Comparison of ENCODE assay signal across 11 mouse cellular contexts in genomic region chr13:43523906-43524480, GRCm38 (mm10). TPM values are rescaled to one million over a fixed set of nuclear protein-coding genes. Genes with fewer than 3 reads are reported as not detected.
DNase-seq lines count a peak whose midpoint lies in the region; ATAC-seq and TF ChIP-seq lines count a peak whose summit lies in the region.
"Had no signal": no experiment of that assay in that cellular context is flagged by ENCODE, and none has a peak within 500 bp of the region (broad histone marks: within the 10 kb centered on the region; RNA-seq: fewer than 3 reads in every experiment).

No protein-coding gene starts in this region.

- intact Hi-C loops in heart, adult 2 months (cut with DNase I): no loop called here

- TF ChIP-seq POLR2A in heart, adult 2 months (IDR thresholded peaks at IDR 0.05; ENCODE audit: insufficient read depth, low read depth, low read length): no peak; the same call in 1 of the 2 replicates
- no peak for TF ChIP-seq POLR2A in small intestine, adult 2 months (IDR thresholded peaks at IDR 0.05; ENCODE audit: low read depth, low read length)

- peaks cover 17% of the 10 kb centered on the region for H3K4me1 ChIP-seq in heart, adult 2 months (ENCODE audit: control insufficient read depth, insufficient read depth, low read length)
- peaks cover 28% of the 10 kb centered on the region for H3K4me1 ChIP-seq in lung, embryonic 15.5 days
- peaks cover 25% of the 10 kb centered on the region for H3K4me1 ChIP-seq in embryonic facial prominence, embryonic 14.5 days (ENCODE audit: control insufficient read depth, insufficient read depth, low read length)
- H3K4me1 ChIP-seq in small intestine, adult 2 months (ENCODE audit: control insufficient read depth, insufficient read depth, insufficient read length, low read length): peaks cover 8% of the 10 kb centered on the region; the same call in 1 of the 2 replicates

- H3K9ac ChIP-seq in heart, adult 2 months (ENCODE audit: low read depth, low read length): no peak overlapping the region
- H3K9ac ChIP-seq in lung, embryonic 15.5 days: no peak overlapping the region
- H3K9ac ChIP-seq in embryonic facial prominence, embryonic 14.5 days (ENCODE audit: low read depth, low read length): no peak overlapping the region
- H3K9ac ChIP-seq: hindbrain, embryonic 15.5 days had no signal

- H3K36me3 ChIP-seq in heart, adult 2 months (ENCODE audit: control insufficient read depth, insufficient read depth, low read length): no peaks in the 10 kb centered on the region; the same call in 1 of the 2 replicates
- no peaks in the 10 kb centered on the region for H3K36me3 ChIP-seq in lung, embryonic 15.5 days
- H3K36me3 ChIP-seq in embryonic facial prominence, embryonic 14.5 days (ENCODE audit: control insufficient read depth, insufficient read depth, low read length): no peaks in the 10 kb centered on the region
- H3K36me3 ChIP-seq in small intestine, adult 2 months (ENCODE audit: control insufficient read depth, insufficient read depth, low read length): no peaks in the 10 kb centered on the region
- H3K36me3 ChIP-seq: hindbrain, embryonic 15.5 days had no signal

- ATAC-seq in lung, embryonic 15.5 days (ENCODE audit: borderline replicate concordance, extremely low read depth, low FRiP score, low TSS enrichment): no peak
- peak; percentile 42; the same call in 1 of the 2 replicates for ATAC-seq in embryonic facial prominence, embryonic 14.5 days (ENCODE audit: low read depth)
- no peak for ATAC-seq in activated CD4-positive, CD25-positive, alpha-beta regulatory T cell, adult 4 months

- WGBS in heart, adult 2 months: 25% methylated on average over 7 of the region's 7 CpGs
- WGBS in lung, embryonic 15.5 days: 37% methylated on average over 7 of the region's 7 CpGs
- WGBS in embryonic facial prominence, embryonic 14.5 days: 48% methylated on average over 7 of the region's 7 CpGs
- WGBS in small intestine, adult 2 months: 67% methylated on average over 7 of the region's 7 CpGs

- no peaks in the 10 kb centered on the region for H3K27me3 ChIP-seq in heart, adult 2 months (ENCODE audit: control insufficient read depth, insufficient read depth, low read length)
- no peaks in the 10 kb centered on the region for H3K27me3 ChIP-seq in lung, embryonic 15.5 days
- no peaks in the 10 kb centered on the region for H3K27me3 ChIP-seq in embryonic facial prominence, embryonic 14.5 days (replicated peaks; ENCODE audit: control insufficient read depth, insufficient read depth, low read length)
- H3K27me3 ChIP-seq in small intestine, adult 2 months (ENCODE audit: control insufficient read depth, insufficient read depth, low read length): no peaks in the 10 kb centered on the region
- H3K27me3 ChIP-seq: hindbrain, embryonic 15.5 days had no signal

- H3K9me3 ChIP-seq in lung, embryonic 15.5 days: no peaks in the 10 kb centered on the region
- H3K9me3 ChIP-seq in embryonic facial prominence, embryonic 14.5 days (ENCODE audit: control insufficient read depth, low read length): no peaks in the 10 kb centered on the region
- H3K9me3 ChIP-seq: hindbrain, embryonic 15.5 days had no signal

- DNase-seq in heart, adult 2 months: peak in 1 of 2 experiments; percentile 17
- DNase-seq in heart, postnatal 4 days: no peak
- DNase-seq in lung, postnatal 25 days (ENCODE audit: low spot score): no peak
- DNase-seq in embryonic facial prominence, embryonic 14.5 days (ENCODE audit: low spot score): peak; percentile 72
- DNase-seq in layer of hippocampus, postnatal 14 days (ENCODE audit: low spot score in 2 of 2): no peak
- DNase-seq: cerebellum, postnatal 10 days had no signal

- peak overlapping the region; percentile 78 for H3K27ac ChIP-seq in heart, adult 2 months
- H3K27ac ChIP-seq in lung, embryonic 15.5 days: peak overlapping the region; percentile 79; the same call in 1 of the 2 replicates
- peak overlapping the region; percentile 70 for H3K27ac ChIP-seq in embryonic facial prominence, embryonic 14.5 days (replicated peaks; ENCODE audit: low read depth, low read length)
- peak overlapping the region; percentile 76 for H3K27ac ChIP-seq in small intestine, adult 2 months (ENCODE audit: insufficient read depth, low read depth, low read length)

- 0 out of 2 replicates have a peak overlapping the region, but pooled peaks have one; percentile 25 for H3K4me2 ChIP-seq in lung, embryonic 15.5 days
- no peak overlapping the region for H3K4me2 ChIP-seq in embryonic facial prominence, embryonic 14.5 days (ENCODE audit: low read depth, low read length)
- H3K4me2 ChIP-seq: hindbrain, embryonic 15.5 days had no signal

- no peak for TF ChIP-seq CTCF in heart, adult 2 months (IDR thresholded peaks at IDR 0.05)
- no peak for TF ChIP-seq CTCF in small intestine, adult 2 months (IDR thresholded peaks at IDR 0.05; ENCODE audit: extremely low read depth, insufficient read length, insufficient replicate concordance, low read depth, low read length)

- TF ChIP-seq EP300 in heart, adult 2 months (IDR thresholded peaks at IDR 0.05; ENCODE audit: insufficient read depth, low read depth, low read length): 0 out of 2 replicates have a peak, but pooled peaks have one; percentile 17

- H3K4me3 ChIP-seq in heart, adult 2 months: no peak overlapping the region
- H3K4me3 ChIP-seq in lung, embryonic 15.5 days: no peak overlapping the region
- H3K4me3 ChIP-seq in embryonic facial prominence, embryonic 14.5 days (ENCODE audit: low read depth, low read length): no peak overlapping the region
- H3K4me3 ChIP-seq in small intestine, adult 2 months (ENCODE audit: low read depth, low read length): no peak overlapping the region
- H3K4me3 ChIP-seq: erythroblast, embryonic 14.5 days; hindbrain, embryonic 15.5 days had no signal

- H3K79me2 ChIP-seq in heart, adult 2 months (replicated peaks; ENCODE audit: control insufficient read depth, insufficient read depth, low read length): no peaks in the 10 kb centered on the region

RNA-seq across cellular contexts. Expression of gene Mcur1, which starts 36.0 kb away (rescaled TPM):
- total RNA-seq in heart, adult 2 months (2021): 10 to 100 TPM; 43.9 to 49.8 TPM
- 26.4 and 41.6 TPM in 2 replicates for polyA plus RNA-seq in heart, adult 2 months (2012; rRNA removed)
- total RNA-seq in heart, postnatal 4 days (2021): 10 to 100 TPM; 34.6 to 36.9 TPM
- 16.2 and 17.9 TPM in 2 replicates for polyA plus RNA-seq in lung, embryonic 15.5 days (2015; fragmentation: Nextera tagmentation; extraction: Ambion mirVana)
- polyA plus RNA-seq in embryonic facial prominence, embryonic 14.5 days (2014; fragmentation: Nextera tagmentation; extraction: Ambion mirVana): 14.5 and 15.5 TPM in 2 replicates
- polyA plus RNA-seq in small intestine, adult 2 months (2012; rRNA removed): 20.2 and 42.0 TPM in 2 replicates
- total RNA-seq in layer of hippocampus, postnatal 14 days (2021): 10 to 100 TPM; 22.7 to 23.4 TPM
- polyA plus RNA-seq in activated CD4-positive, CD25-positive, alpha-beta regulatory T cell, adult 4 months (2017; shearing (Covaris generic)): 10 to 100 TPM; 11.0 to 11.2 TPM

RNA-seq across cellular contexts. Expression of gene Ranbp9, which starts 42.9 kb away (rescaled TPM):
- total RNA-seq in heart, adult 2 months (2021): 10 to 100 TPM; 42.2 to 44.2 TPM
- polyA plus RNA-seq in heart, adult 2 months (2012; rRNA removed): 16.1 and 22.3 TPM in 2 replicates
- 10 to 100 TPM; 47.0 to 50.2 TPM for total RNA-seq in heart, postnatal 4 days (2021)
- 8.1 and 9.2 TPM in 2 replicates for polyA plus RNA-seq in lung, embryonic 15.5 days (2015; fragmentation: Nextera tagmentation; extraction: Ambion mirVana)
- polyA plus RNA-seq in embryonic facial prominence, embryonic 14.5 days (2014; fragmentation: Nextera tagmentation; extraction: Ambion mirVana): 11.2 and 13.6 TPM in 2 replicates
- polyA plus RNA-seq in small intestine, adult 2 months (2012; rRNA removed): 8.7 and 13.7 TPM in 2 replicates
- total RNA-seq in layer of hippocampus, postnatal 14 days (2021): 10 to 100 TPM; 79.4 to 82.4 TPM
- 10 to 100 TPM; 28.5 to 32.8 TPM for polyA plus RNA-seq in activated CD4-positive, CD25-positive, alpha-beta regulatory T cell, adult 4 months (2017; shearing (Covaris generic))
